Mouse (Mus musculus): ENCODE data around the gene 9230110F15Rik. TPM values are rescaled to one million over a fixed set of nuclear protein-coding genes. Genes with fewer than 3 reads are reported as not detected.
"Not testable (repeated sequence)": the region's sequence is repeated elsewhere in the genome, so short reads cannot be mapped to it uniquely, and the experiment has no call there.

The 9230110F15Rik gene
- not detected for total RNA-seq (2021)
- long read RNA-seq: 0 reads

DNA sequence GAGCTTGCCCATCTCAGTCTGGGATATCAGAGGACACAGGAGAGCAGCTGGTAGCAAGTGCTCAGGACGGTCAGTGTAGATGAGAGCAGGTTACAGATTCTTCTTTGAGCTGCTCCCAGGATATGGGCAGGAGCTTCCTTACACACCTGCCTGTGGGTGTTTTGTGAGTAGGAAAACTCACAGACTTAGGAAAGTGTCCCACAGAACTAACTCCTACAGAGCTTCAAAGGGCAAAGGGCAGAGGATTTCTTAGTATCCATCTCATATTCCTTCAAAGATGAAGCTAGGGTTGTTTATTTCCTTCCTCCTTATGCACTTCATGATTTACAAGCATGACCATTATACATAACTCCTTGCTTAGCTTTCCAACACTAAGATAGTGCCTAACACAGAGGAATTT is at the start of gene 9230110F15Rik:
TSS of gene 9230110F15Rik (minus strand) at position 101 of the 400 bp plus-strand sequence.
- no peak for DNase-seq (ENCODE audit: low spot score in 2 of 2)

DNA sequence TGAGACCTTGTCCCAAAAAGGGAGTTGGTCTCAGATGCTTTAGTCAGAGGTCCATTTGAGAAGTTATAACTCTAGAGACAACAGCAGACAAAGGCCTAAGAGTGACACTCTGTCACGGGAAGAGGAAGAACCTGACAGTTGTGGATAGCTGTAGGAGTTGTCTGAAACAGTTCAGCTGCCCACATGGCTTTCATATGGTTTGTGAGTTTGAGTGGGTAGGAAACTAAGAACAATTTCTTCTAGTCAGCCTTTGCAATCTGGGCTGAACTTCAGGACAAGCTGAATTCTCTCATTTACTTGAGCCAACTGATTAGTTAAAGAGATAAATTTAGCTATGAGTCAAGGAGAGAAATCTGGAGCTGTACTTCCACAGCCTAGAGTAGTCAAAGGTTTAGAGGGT is 49.2 kb upstream of the 9230110F15Rik start:
- DNase-seq (ENCODE audit: low spot score in 2 of 2): not testable (repeated sequence)

- DNase-seq (ENCODE audit: low spot score in 2 of 2): not testable (repeated sequence)
Observed at GRCm38 (mm10) chr9:35817881-35818280, 26.1 kb downstream of the 9230110F15Rik start.

DNA sequence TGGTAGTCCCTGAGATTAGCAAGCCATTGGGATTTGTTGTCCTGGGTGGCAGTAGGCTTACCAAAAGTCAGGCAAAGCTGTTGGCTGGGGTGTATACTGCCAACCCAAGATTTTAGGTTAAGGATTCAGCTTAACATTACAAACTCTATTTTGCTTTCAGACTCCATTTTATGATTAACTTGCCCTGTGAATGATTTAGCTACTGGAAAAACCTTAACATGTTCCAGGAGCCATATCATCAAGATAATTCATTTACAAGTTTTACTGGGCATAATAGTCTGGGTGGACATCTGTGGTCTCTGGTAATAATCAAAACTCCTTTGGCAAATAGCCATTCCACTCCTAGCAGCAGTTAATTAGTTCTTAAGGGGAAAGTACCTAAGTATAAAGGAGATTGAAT is 45.8 kb downstream of the 9230110F15Rik start:
- no peak for DNase-seq (ENCODE audit: low spot score in 2 of 2)

GRCm38 (mm10) chr9:35790001-35790400 is 53.9 kb downstream of the 9230110F15Rik start, which contains the start of the genes Gm27235 and D730048I06Rik:
Gene Gm27235, minus strand, starts transcription at chr9:35790101.
Gene D730048I06Rik, minus strand, starts transcription at chr9:35790112.
- no peak for DNase-seq (ENCODE audit: low spot score in 2 of 2)

Other genes starting within 250 kb of the 9230110F15Rik start
- gene Pate4, start 232.2 kb downstream of the 9230110F15Rik start, total RNA-seq (2021): not detected
- not detected for gene Pate3, start 195.9 kb downstream of the 9230110F15Rik start, total RNA-seq (2021)
- gene Pate1, start 156.8 kb downstream of the 9230110F15Rik start, total RNA-seq (2021): not detected
- not detected for gene Gm17677, start 103.1 kb downstream of the 9230110F15Rik start, total RNA-seq (2021)
- gene Gm17727, start 66.0 kb downstream of the 9230110F15Rik start, total RNA-seq (2021): not detected
- gene Gm27235, start 54.0 kb downstream of the 9230110F15Rik start, total RNA-seq (2021): not detected
- gene D730048I06Rik, start 54.0 kb downstream of the 9230110F15Rik start, total RNA-seq (2021): not detected
- under 1 TPM in 1 of 2 experiments, not detected in 1; 0.22 TPM for gene 9230113P08Rik, start 64.3 kb upstream of the 9230110F15Rik start, total RNA-seq (2021)

Data from layer of hippocampus, postnatal 10 days (tissue).